Mouse (Mus musculus) cortical plate, adult 2 months (tissue): ENCODE measurements around the gene Ckap5. TPM values are rescaled to one million over a fixed set of nuclear protein-coding genes. Genes with fewer than 3 reads are reported as not detected.

ENCODE experiments used
- H3K27ac ChIP-seq: fragments of 200-500 bp; 2 replicates; pipeline ENCODE4 v1.5.1; 2012; ENCODE audit warnings: low read length, control low read depth, inconsistent platforms; ENCODE audit not compliant: insufficient read depth
- H3K4me1 ChIP-seq: fragments of 200-500 bp; 2 replicates; pipeline ENCODE4 v1.6.1; 2011; ENCODE audit warnings: low read length; ENCODE audit not compliant: control insufficient read depth, insufficient read depth
- H3K4me3 ChIP-seq: fragments of 200-500 bp; 2 replicates; pipeline ENCODE4 v1.5.1; 2011; ENCODE audit warnings: mild to moderate bottlenecking, low read length, control low read depth; ENCODE audit not compliant: insufficient read depth
- CTCF ChIP-seq: fragments of 200-500 bp; IDR thresholded peaks from 2 replicates; pipeline ENCODE4 v1.5.1; 2011; ENCODE audit warnings: mild to moderate bottlenecking, control low read depth, low read length; ENCODE audit not compliant: insufficient read depth; ENCODE audit errors: extremely low read depth
- POLR2A ChIP-seq: fragments of 200-500 bp; IDR thresholded peaks from 2 replicates; pipeline ENCODE4 v1.6.1; 2011; ENCODE audit warnings: mild to moderate bottlenecking, low read length, control low read depth; ENCODE audit not compliant: insufficient read depth; ENCODE audit errors: extremely low read depth
- polyA plus RNA-seq: library from polyadenylated mRNA; depleted of rRNA; stranded (reverse); fragments of >200 nt; gene quantifications from 2 replicates; pipeline ENCODE4 v1.2.3, GENCODE M21; 2012; rRNA removed

The Ckap5 gene
- polyA plus RNA-seq, 1 experiment = 65.8 TPM

- Histone ChIP-seq H3K27ac (no peak overlapping the region), H3K4me3 (no peak overlapping the region), H3K4me1 (no peaks in the 10 kb centered on the region)
- TF ChIP-seq POLR2A (0 out of 2 replicates have a peak, but pooled peaks have one; percentile 30), CTCF (no peak)
These were observed 138.2 kb downstream of the Ckap5 start for GRCm38 (mm10) chr2:91664780-91665179.

- no peaks in the 10 kb centered on the region for H3K4me1 ChIP-seq
- TF ChIP-seq CTCF = no peak
- H3K27ac ChIP-seq = no peak overlapping the region
- no peak overlapping the region for H3K4me3 ChIP-seq
These were observed 139.9 kb downstream of the Ckap5 start for GRCm38 (mm10) chr2:91666386-91666910.

GRCm38 (mm10) chr2:91667747-91668146 lies 141.2 kb downstream of the Ckap5 start:
- H3K4me1 ChIP-seq = no peaks in the 10 kb centered on the region
- no peak overlapping the region for H3K27ac ChIP-seq
- TF ChIP-seq CTCF (no peak), POLR2A (no peak)
- H3K4me3 ChIP-seq = no peak overlapping the region

GRCm38 (mm10) chr2:91669326-91669725 lies 142.8 kb downstream of the Ckap5 start:
- TF ChIP-seq POLR2A = no peak
- TF ChIP-seq CTCF = no peak
- H3K4me3 ChIP-seq = no peak overlapping the region
- H3K27ac ChIP-seq = no peak overlapping the region
- H3K4me1 ChIP-seq = no peaks in the 10 kb centered on the region

GRCm38 (mm10) chr2:91670038-91670437 lies 143.5 kb downstream of the Ckap5 start:
- H3K4me3 ChIP-seq = no peak overlapping the region
- no peak overlapping the region for H3K27ac ChIP-seq
- TF ChIP-seq POLR2A (no peak), CTCF (no peak)
- no peaks in the 10 kb centered on the region for H3K4me1 ChIP-seq

Other genes starting within 250 kb of the Ckap5 start
- 119 and 121 TPM in 2 replicates for gene 1110051M20Rik, start 82.1 kb upstream of the Ckap5 start, polyA plus RNA-seq
- 12.4 and 13.0 TPM in 2 replicates for gene Lrp4, start 69.3 kb upstream of the Ckap5 start, polyA plus RNA-seq
- gene F2, start 109.7 kb downstream of the Ckap5 start, polyA plus RNA-seq = 0.10 and 0.11 TPM in 2 replicates
- 13.5 and 13.8 TPM in 2 replicates for gene Zfp408, start 123.0 kb downstream of the Ckap5 start, polyA plus RNA-seq
- 68.9 and 72.1 TPM in 2 replicates for gene Arhgap1, start 123.1 kb downstream of the Ckap5 start, polyA plus RNA-seq
- 124 and 132 TPM in 2 replicates for gene Atg13, start 183.8 kb downstream of the Ckap5 start, polyA plus RNA-seq
- 3.4 and 4.6 TPM in 2 replicates for gene Harbi1, start 184.1 kb downstream of the Ckap5 start, polyA plus RNA-seq
- 33.4 and 34.4 TPM in 2 replicates for gene Ambra1, start 203.4 kb downstream of the Ckap5 start, polyA plus RNA-seq